Mouse (Mus musculus) lung, postnatal 10 days (tissue): ENCODE results near the gene Camk2g.

Source experiments
- DNase-seq: peaks from one replicate; pipeline ENCODE4 v3.0.0; 2021

The Camk2g gene

DNA sequence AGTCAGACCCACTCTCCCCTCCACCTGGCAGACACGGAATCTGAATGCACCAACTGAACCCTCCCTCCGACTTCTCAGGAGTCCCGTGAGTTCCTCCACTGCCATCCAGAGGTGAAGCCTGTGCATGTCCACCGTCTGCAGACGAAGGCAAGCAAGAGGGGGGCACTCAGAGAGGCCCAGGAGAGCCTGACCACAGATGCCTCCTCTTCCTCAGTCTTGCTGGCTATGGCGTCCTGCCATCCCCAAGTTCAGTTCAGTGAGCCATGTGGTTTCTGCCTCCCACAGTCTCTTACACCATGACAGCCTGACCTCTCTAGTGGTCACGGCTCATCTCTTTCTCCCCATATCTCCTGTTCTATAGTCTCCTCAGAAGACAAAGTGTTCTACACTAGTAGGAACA is 9.2 kb downstream of the Camk2g start:
- DNase-seq, result peak; percentile 41

- no peak for DNase-seq
These were observed 10.4 kb downstream of the Camk2g start for GRCm38 (mm10) chr14:20783526-20783925.

DNA sequence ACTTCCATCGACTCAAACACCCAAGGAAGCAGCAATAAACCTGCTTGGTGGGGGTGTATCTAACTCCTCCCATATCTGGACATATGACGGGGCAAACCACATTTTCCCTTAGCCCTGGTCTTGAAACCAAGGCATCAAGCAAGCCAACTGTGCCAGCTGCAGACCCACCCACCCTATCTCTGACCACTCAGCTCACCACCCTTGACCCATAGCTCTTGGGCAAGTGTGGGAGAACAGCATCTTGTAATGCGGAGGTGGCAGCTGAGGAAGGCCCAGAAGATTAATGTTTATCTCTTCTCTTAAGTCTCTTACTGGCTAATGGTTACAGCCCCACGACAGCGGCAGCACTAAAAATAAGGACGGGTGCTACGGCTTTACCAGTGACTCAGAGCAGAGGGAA is 11.0 kb downstream of the Camk2g start:
- DNase-seq, result no peak

GRCm38 (mm10) chr14:20780217-20780616 is 13.7 kb downstream of the Camk2g start:
- no peak for DNase-seq

GRCm38 (mm10) chr14:20778496-20778895 is 15.4 kb downstream of the Camk2g start:
- DNase-seq, result no peak

DNA sequence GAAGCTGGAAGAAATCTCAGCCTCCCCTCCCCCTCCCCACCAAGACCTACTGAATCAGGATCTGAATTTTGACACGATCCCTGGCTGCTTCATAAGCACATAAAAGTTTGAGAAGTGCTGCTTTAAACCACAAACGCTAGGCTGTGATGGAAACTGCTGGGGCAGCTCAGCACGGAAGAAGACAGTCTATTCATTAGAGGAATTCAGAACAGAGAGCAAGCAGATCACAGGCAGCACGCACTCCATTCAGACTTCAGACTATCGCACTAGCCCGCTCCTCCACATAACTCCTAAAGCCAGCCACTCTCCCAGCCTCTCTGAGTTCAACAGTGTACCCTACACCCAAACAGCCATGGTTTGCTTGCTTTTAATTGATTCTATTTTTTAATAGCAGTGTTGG is 18.2 kb downstream of the Camk2g start:
- no peak for DNase-seq

DNA sequence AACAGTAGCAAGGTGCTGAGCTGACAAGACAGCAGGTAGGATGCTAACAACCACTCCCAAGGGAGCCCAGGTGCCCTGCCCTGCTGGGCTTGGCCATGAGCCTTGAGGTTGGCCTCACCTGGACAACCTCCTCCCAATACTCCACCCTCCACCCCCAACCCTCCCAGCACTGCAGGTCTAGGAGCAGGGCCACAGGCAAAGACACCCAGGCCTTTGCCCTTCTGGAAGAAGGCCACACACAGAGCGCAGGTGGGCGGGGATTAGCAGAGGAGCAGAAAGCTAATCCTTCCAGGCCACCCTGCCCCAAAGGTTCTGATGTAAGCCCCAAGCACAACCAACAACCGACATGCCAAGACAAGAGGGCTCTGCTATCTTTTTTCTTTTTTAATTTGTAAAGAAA is 20.5 kb downstream of the Camk2g start:
- no peak for DNase-seq

GRCm38 (mm10) chr14:20772808-20773207 is 21.1 kb downstream of the Camk2g start:
- DNase-seq, result no peak

DNA sequence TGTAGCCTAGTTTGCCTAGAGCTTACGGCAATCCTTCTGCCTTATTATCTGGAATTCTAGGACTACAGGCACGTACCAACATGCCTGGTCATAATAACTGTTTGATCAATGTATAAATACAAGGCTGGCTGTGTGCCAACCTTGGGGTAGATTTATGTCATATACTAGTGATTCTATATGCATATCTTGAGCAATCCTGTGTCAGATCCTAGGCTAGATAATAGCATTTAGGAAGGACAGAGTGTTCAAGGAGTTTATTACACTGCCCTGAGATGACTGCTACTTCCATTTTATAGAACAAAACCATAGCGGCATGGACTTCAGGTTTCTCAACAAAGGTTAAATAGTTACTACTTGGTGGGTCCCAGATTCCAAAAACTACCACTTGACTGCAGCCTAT is 21.9 kb downstream of the Camk2g start:
- no peak for DNase-seq

DNA sequence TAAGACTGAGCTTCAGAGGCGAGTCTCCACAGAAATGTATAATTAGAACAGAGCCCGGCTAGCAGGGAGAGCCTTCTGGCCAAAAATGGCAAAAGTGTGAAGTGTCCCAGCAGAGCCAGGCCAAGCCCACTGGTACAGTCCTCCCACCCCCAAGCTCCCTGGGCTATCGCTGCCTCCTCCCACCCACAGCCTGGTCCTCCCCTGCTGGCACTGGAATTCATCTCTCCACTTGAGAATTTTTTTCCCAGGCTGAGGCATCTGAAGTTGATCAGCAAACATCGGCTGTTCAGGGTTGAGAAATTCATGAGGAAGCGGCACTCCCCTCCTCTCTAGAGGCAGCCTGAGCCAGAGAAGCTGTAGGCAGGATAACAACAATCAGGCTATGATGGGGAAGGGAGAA is 25.3 kb downstream of the Camk2g start:
- DNase-seq, result peak; percentile 93

GRCm38 (mm10) chr14:20767936-20768335 is 26.0 kb downstream of the Camk2g start:
- peak; percentile 39 for DNase-seq

- peak; percentile 92 for DNase-seq
These were observed 28.1 kb downstream of the Camk2g start for GRCm38 (mm10) chr14:20765642-20766258.

DNA sequence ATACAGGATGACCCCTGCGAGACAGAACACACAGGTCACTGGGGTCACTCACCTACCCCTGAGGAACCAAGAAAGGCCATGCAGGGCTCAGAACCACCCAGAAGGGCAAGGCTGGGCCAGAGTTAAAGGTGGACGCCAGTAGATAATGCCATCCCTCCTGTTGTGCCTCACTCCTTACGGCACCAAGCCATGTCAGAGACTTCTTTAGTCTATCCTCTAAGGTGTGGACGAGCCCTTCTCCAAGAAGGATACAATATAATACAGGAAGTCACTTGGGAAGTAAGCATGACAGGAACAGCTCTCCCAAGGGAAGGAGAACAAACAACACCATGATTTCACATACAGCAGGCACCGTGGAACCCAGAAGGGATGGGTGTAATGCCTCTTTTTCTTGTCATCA is 28.9 kb downstream of the Camk2g start:
- DNase-seq, result no peak

DNA sequence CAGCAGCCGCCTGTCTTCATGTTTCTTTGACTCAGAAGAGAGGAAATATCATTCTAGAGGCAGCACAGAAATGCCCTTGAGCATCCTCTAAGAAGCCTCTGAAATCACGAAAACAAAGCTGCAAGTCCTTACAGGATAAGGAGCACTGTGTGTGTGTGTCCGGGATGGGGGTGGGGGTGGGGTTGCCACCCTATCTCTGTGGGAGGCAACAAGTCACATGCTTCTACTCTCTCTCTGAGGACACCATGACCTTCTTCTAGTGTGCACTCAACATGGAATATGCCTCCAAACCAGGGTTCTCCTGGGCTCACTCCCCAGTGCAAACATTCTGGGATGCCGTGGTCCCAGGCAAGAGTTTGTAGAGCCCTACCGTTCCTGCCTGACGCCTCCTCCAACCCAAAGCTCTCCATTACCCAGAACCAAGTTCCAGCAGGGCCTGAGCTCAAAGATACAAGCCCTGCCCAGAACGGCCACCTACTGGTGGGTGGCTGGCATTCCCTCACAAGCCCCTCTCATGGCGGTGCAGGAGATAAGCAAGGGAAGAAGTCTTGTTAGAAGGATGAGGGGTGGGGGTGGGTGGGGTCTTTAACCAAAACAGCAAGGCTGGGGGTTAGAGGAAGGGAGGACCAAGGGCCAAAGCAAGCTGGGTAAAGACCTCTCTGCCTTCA is 35.0 kb downstream of the Camk2g start:
- no peak for DNase-seq

DNA sequence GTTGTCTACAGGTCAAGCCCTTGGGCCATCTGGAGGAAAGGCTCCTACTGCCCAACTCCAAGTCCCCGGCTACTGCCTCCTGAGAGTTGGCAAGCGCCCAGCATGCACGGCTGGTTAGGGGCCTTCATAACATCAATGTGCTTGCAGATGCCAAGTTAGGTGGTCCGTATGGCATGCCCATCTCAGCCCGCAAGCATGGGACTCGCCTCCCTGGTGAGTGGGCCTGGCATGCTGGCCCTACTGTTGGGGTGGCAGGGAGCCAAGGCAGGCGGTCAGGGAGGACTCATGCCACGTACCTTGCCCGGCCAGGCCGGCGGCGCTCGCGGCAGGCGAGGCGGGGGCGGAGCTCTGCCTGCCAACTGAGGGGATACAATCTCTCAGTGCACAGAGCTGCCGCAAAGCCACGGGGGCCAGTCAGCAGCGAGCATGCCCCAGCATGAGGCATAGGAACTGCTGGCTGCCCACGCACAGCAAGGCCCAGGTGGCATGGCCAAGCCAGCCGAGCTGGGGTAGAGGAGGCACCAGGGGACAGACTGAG is 36.4 kb downstream of the Camk2g start:
- no peak for DNase-seq

DNA sequence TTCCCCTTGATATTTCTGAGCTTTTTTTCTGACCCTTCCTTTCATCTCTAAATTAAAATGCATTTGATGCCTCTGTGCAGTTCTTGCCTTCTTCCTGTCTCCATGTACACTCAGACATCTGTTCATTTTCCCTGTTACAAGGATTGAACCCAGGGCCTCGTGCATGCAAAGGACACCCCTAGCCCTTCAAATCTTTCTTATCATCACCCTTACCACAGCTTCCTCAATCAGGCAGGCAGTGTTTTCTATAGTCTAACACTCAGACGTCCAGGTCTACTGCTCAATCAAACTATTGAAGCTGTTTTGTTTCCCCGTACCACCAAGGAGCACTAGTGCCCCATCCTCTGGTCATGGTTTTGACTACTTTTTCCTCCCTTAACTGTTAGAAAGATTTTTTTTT is 40.1 kb downstream of the Camk2g start:
- DNase-seq, result no peak

DNA sequence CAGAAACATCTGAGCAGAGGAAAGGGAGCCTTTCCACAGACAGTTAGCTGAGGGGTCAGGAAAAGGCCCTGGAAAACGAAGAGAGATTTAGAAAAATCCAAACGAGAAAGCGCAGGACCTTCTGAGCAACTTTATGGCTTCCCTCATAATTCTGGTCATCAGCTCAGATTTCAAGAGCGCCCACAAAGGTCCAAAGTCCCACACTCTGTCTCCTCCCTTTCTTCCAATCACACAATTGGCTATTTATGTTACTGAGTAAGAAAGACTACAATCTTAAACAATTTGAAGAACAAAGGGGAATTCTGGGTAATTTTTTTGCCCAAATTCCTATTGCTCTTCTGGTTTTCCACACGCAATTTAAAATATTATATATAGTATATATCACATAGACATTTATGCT is 43.4 kb downstream of the Camk2g start:
- DNase-seq, result no peak

- DNase-seq, result no peak
These were observed 44.3 kb downstream of the Camk2g start for GRCm38 (mm10) chr14:20749494-20750051.

GRCm38 (mm10) chr14:20748388-20748787 is 45.5 kb downstream of the Camk2g start:
- no peak for DNase-seq

- DNase-seq, result no peak
These were observed 47.0 kb downstream of the Camk2g start for GRCm38 (mm10) chr14:20746935-20747334.

GRCm38 (mm10) chr14:20743614-20744013 is 50.3 kb downstream of the Camk2g start:
- no peak for DNase-seq

- DNase-seq, result peak; percentile 56
These were observed 52.6 kb downstream of the Camk2g start for GRCm38 (mm10) chr14:20741301-20741700.

GRCm38 (mm10) chr14:20738511-20738910 is 55.4 kb downstream of the Camk2g start:
- no peak for DNase-seq

DNA sequence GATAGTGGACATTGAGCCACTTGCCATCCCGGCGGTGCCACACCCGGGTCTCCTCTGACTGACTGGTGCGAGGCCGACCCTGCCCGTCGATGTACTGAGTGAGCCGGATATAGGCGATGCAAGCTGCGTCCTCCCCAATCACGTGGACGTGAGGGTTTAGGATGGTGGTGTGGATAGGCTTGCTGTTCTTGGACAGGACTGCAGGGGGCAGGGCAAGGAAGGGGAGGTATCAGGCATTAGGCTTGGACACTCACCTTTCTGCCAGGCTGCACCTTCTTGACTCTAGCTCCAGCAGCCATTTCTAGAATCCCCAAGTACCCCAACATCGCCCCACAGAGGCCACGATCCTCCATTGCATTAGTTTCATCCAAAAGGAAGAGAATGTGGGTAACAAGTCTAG is 56.6 kb downstream of the Camk2g start:
- peak; percentile 86 for DNase-seq
